Mouse (Mus musculus) megakaryocyte-erythroid progenitor cell, adult 5-6 weeks (primary cell): Measurements from ENCODE around the gene Igf1r. TPM values are rescaled to one million over a fixed set of nuclear protein-coding genes. Genes with fewer than 3 reads are reported as not detected.

Source experiments
- ATAC-seq: replicated peaks from 2 replicates; pipeline ENCODE4 v1.8.0; 2016; ENCODE audit warnings: mild to moderate bottlenecking, inconsistent platforms; ENCODE audit not compliant: severe bottlenecking, poor library complexity, low FRiP score, low TSS enrichment
- total RNA-seq, 2 experiments: library from RNA; stranded (forward) in 1 of 2; stranded (reverse) in 1 of 2; fragments of 200-1000, 215-1000 nt in 1 of 2; fragments of >200 nt in 1 of 2; fragmentation: Nextera tagmentation in 1 of 2; gene quantifications; 2 replicates each; pipeline ENCODE4 v1.2.3; 2014 to 2017

The Igf1r gene
- total RNA-seq, 2 experiments from 2014 or later, result 21.4 to 40.8 TPM

DNA sequence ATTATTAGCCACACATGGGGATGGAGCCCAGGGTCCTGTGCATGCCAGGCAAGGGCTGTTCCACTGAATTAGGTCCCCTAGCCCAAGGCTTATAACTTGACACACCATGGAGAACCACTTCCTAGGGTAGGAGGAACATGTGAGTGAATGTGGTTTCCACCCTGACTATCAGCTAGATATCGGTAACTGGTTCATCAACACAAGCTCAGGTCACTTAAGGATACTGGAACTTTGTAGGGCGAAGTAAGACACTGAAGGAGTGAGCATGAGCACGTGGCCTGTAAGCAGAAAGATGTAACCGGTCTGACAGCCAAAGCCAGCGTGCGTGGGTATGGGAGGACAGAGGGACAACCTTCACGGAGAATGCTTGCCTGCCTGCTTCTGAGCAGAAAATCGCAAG lies 42.6 kb downstream of the Igf1r start:
- ATAC-seq, result peak; percentile 58

- ATAC-seq, result peak; percentile 31
These were observed 43.8 kb downstream of the Igf1r start for GRCm38 (mm10) chr7:67996202-67996960.

GRCm38 (mm10) chr7:68001269-68001668 lies 48.6 kb downstream of the Igf1r start:
- ATAC-seq, result no peak

- 0 out of 2 replicates have a peak, but pooled peaks have one; percentile 28 for ATAC-seq
These were observed 53.4 kb downstream of the Igf1r start for GRCm38 (mm10) chr7:68006074-68006473.

DNA sequence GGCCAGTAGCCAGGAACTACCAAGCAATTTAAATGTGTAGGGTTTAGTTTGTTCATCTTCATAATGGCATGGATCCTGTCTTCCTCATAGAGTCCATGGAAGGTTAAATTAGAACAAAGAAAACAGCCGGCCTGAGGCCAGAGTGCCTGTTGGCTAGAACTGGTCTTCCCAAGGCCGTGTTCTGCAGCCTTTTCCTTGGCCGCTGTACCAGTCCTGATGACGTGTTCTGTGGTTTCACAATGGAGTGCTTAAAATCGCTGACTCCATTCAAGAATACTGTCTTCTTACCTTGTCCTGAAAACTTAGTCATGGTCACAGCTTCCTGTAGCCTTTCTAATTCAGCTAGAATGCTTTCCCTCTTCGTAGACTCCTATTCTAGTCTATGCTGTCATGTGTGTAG lies 53.9 kb downstream of the Igf1r start:
- no peak for ATAC-seq

GRCm38 (mm10) chr7:68009635-68010034 lies 57.0 kb downstream of the Igf1r start:
- peak; percentile 64 for ATAC-seq

- ATAC-seq, result no peak
These were observed 57.5 kb downstream of the Igf1r start for GRCm38 (mm10) chr7:68010168-68010567.

DNA sequence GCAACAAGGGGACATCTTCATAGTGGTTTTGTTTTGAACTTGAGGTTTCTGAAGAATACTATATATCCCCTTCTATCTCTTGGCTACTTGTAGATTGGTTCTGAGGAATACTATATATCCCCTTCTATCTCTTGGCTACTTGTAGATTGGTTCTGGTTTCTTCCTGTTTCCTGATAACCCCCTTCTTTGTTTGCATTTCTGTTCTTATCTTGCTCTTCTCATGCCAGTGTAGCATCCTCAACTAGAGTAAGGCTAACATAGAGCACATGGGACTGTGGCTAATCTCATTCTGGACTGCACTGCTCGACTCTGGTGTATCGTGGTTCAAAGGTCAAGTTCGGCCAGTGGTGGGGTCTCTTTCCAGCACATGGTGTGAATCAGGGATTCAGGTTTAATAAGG lies 58.2 kb downstream of the Igf1r start:
- ATAC-seq, result peak; percentile 60

DNA sequence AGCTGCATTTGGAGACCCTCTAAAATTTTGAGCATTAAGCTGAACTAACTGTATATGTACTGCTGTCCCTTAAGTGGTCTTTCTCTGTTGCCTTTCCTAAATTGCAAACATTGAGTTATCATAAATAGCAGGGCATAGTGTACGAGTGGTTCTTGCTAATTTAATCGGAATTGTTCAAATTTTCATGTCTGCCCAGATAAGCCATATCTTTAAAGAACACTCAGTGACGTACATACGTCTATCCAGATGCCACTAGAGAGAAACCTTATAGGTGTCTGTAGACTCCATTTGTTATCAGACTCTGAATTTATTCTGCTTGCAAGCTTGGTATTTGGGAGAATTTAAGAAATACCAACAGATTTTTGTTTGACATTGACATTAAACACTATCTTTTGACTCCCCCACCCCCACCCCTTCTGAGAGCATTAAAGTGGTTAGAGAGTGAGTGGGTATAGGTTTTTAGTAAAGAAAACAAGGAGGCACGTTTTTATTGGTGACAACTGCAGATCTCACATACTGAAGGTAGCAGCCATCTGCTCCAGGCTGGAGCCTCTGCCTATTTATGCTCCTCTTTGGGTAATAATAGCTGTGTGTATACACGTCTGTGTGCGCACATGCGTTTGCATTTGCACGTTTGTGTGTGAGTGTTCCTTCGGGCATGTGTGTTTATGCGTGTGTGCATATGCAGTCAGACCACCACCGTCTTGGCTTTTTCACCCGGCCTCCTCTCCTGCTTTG lies 58.9 kb downstream of the Igf1r start:
- ATAC-seq, result peak; percentile 74

DNA sequence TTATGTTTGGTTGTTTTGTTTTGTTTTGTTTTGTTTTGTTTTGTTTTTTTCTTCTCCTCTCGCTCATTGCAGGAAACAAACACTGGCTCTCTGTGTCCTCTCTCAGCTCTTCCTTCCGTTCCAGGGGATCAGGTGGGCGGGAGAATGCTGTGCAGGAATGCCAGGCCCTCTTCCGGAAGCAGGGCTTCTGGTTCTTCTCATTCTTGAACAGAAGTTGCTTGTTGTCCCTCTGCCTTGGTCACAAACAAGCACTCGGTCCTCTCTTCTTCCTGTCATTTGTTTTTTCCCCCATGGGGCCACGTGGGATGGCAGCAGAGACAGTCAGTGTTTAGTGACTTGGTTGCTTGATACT lies 59.5 kb downstream of the Igf1r start:
- no peak for ATAC-seq

- no peak for ATAC-seq
These were observed 61.9 kb downstream of the Igf1r start for GRCm38 (mm10) chr7:68014495-68014894.

GRCm38 (mm10) chr7:68015404-68015803 lies 62.8 kb downstream of the Igf1r start:
- ATAC-seq, result no peak

GRCm38 (mm10) chr7:68018038-68018437 lies 65.4 kb downstream of the Igf1r start:
- peak; percentile 86 for ATAC-seq

GRCm38 (mm10) chr7:68020556-68020955 lies 67.9 kb downstream of the Igf1r start:
- ATAC-seq, result no peak

- no peak for ATAC-seq
These were observed 69.1 kb downstream of the Igf1r start for GRCm38 (mm10) chr7:68021741-68022140.

GRCm38 (mm10) chr7:68022188-68022587 lies 69.6 kb downstream of the Igf1r start:
- ATAC-seq, result no peak

- ATAC-seq, result no peak
These were observed 71.3 kb downstream of the Igf1r start for GRCm38 (mm10) chr7:68023882-68024281.

- no peak for ATAC-seq
These were observed 72.0 kb downstream of the Igf1r start for GRCm38 (mm10) chr7:68024625-68025024.

DNA sequence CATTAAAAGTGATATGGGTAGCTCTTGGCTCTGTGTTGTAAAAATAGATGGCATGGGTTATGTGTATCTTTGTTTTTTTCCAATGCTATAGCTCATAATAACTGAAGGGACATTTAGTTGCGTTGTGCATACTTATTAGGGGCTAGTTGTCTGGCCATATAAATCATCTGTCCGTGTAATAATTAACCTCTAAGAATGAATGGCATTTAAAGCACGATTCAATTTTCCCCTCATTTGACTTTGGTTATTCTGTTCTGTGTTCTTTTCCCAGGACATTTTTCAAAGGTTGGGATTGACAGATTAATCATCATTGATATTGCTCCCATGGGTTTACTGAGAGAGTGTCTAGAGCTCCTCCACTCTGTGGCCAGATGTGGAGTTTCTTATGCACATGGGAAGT lies 72.8 kb downstream of the Igf1r start:
- no peak for ATAC-seq

- ATAC-seq, result no peak
These were observed 73.4 kb downstream of the Igf1r start for GRCm38 (mm10) chr7:68026076-68026475.

DNA sequence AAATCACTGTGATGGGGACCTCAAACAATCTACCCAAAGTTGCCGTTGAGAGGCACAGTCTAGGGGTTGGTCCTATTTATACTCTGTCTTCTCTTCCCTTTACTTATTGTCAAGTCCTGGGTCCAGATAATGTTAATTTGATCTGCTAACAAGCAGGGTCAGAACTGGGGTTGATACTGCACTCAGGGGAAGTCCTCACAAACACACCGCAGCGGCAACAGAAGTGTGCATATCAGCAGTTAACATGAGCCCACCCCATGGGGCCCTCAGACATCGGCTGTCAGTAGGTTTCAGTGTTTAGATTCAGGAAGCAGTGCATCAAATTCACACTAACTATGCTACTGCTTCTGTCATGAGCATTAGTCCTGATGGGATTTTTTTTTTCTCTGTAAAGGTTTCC lies 75.5 kb downstream of the Igf1r start:
- peak; percentile 62 for ATAC-seq
